Mouse (Mus musculus): Measurements from ENCODE around the gene Fxyd2. TPM values are rescaled to one million over a fixed set of nuclear protein-coding genes. Genes with fewer than 3 reads are reported as not detected.

Fxyd2 gene
- 4.4 and 5.3 TPM in 2 replicates for polyA plus RNA-seq (2014; fragmentation: Nextera tagmentation; extraction: Ambion mirVana)

- WGBS: 77% methylated on average over 4 of the region's 4 CpGs
- Histone ChIP-seq H3K27me3 (ENCODE audit: control insufficient read depth, insufficient read depth, low read length) (no peaks in the 10 kb centered on the region), H3K4me1 (ENCODE audit: control insufficient read depth, insufficient read depth, low read length) (no peaks in the 10 kb centered on the region), H3K36me3 (ENCODE audit: control insufficient read depth, insufficient read depth, low read length) (no peaks in the 10 kb centered on the region), H3K9me3 (ENCODE audit: control insufficient read depth, low read depth, low read length) (no peaks in the 10 kb centered on the region), H3K9ac (replicated peaks; ENCODE audit: low read depth, low read length) (no peak within 1 kb of the TSS), H3K4me3 (ENCODE audit: low read depth, low read length) (no peak within 1 kb of the TSS), H3K27ac (ENCODE audit: low read length) (no peak within 1 kb of the TSS), H3K4me2 (replicated peaks; ENCODE audit: low read depth, low read length) (no peak within 1 kb of the TSS)
- ATAC-seq (ENCODE audit: insufficient number of reproducible peaks, insufficient read depth, low FRiP score, low read depth): no peak
Measured at GRCm38 (mm10) chr9:45399434-45399833, at the start of gene Fxyd2. Gene Fxyd2, plus strand, starts transcription at chr9:45399669.

GRCm38 (mm10) chr9:45349851-45350250 lies 49.6 kb upstream of the Fxyd2 start:
- no peak overlapping the region for H3K27ac ChIP-seq (ENCODE audit: low read length)
- H3K9me3 ChIP-seq (ENCODE audit: control insufficient read depth, low read depth, low read length): no peaks in the 10 kb centered on the region
- no peak overlapping the region for H3K4me2 ChIP-seq (replicated peaks; ENCODE audit: low read depth, low read length)
- no peaks in the 10 kb centered on the region for H3K4me1 ChIP-seq (ENCODE audit: control insufficient read depth, insufficient read depth, low read length)
- ATAC-seq (ENCODE audit: insufficient number of reproducible peaks, insufficient read depth, low FRiP score, low read depth): no peak
- WGBS: 22% methylated on average over 5 of the region's 5 CpGs
- no peaks in the 10 kb centered on the region for H3K27me3 ChIP-seq (ENCODE audit: control insufficient read depth, insufficient read depth, low read length)
- no peak overlapping the region for H3K9ac ChIP-seq (replicated peaks; ENCODE audit: low read depth, low read length)
- H3K36me3 ChIP-seq (ENCODE audit: control insufficient read depth, insufficient read depth, low read length): no peaks in the 10 kb centered on the region
- no peak overlapping the region for H3K4me3 ChIP-seq (ENCODE audit: low read depth, low read length)

- H3K4me1 ChIP-seq (ENCODE audit: control insufficient read depth, insufficient read depth, low read length): no peaks in the 10 kb centered on the region
- WGBS: 85% methylated on average over 2 of the region's 2 CpGs
- no peak overlapping the region for H3K4me3 ChIP-seq (ENCODE audit: low read depth, low read length)
- no peaks in the 10 kb centered on the region for H3K27me3 ChIP-seq (ENCODE audit: control insufficient read depth, insufficient read depth, low read length)
- no peak overlapping the region for H3K9ac ChIP-seq (replicated peaks; ENCODE audit: low read depth, low read length)
- ATAC-seq (ENCODE audit: insufficient number of reproducible peaks, insufficient read depth, low FRiP score, low read depth): no peak
- no peak overlapping the region for H3K4me2 ChIP-seq (replicated peaks; ENCODE audit: low read depth, low read length)
- H3K27ac ChIP-seq (ENCODE audit: low read length): no peak overlapping the region
- no peaks in the 10 kb centered on the region for H3K36me3 ChIP-seq (ENCODE audit: control insufficient read depth, insufficient read depth, low read length)
- H3K9me3 ChIP-seq (ENCODE audit: control insufficient read depth, low read depth, low read length): no peaks in the 10 kb centered on the region
Measured at GRCm38 (mm10) chr9:45355192-45355591, 44.3 kb upstream of the Fxyd2 start.

- Histone ChIP-seq H3K9me3 (ENCODE audit: control insufficient read depth, low read depth, low read length) (no peaks in the 10 kb centered on the region), H3K27me3 (ENCODE audit: control insufficient read depth, insufficient read depth, low read length) (no peaks in the 10 kb centered on the region), H3K9ac (replicated peaks; ENCODE audit: low read depth, low read length) (no peak overlapping the region), H3K36me3 (ENCODE audit: control insufficient read depth, insufficient read depth, low read length) (no peaks in the 10 kb centered on the region), H3K4me2 (replicated peaks; ENCODE audit: low read depth, low read length) (no peak overlapping the region), H3K27ac (ENCODE audit: low read length) (no peak overlapping the region), H3K4me3 (ENCODE audit: low read depth, low read length) (no peak overlapping the region), H3K4me1 (ENCODE audit: control insufficient read depth, insufficient read depth, low read length) (no peaks in the 10 kb centered on the region)
- 20% methylated on average over 7 of the region's 7 CpGs for WGBS
- no peak for ATAC-seq (ENCODE audit: insufficient number of reproducible peaks, insufficient read depth, low FRiP score, low read depth)
Measured at GRCm38 (mm10) chr9:45358356-45358755, 41.1 kb upstream of the Fxyd2 start.

GRCm38 (mm10) chr9:45362051-45362461 lies 37.4 kb upstream of the Fxyd2 start:
- no peaks in the 10 kb centered on the region for H3K9me3 ChIP-seq (ENCODE audit: control insufficient read depth, low read depth, low read length)
- no peaks in the 10 kb centered on the region for H3K36me3 ChIP-seq (ENCODE audit: control insufficient read depth, insufficient read depth, low read length)
- no peak for ATAC-seq (ENCODE audit: insufficient number of reproducible peaks, insufficient read depth, low FRiP score, low read depth)
- H3K27ac ChIP-seq (ENCODE audit: low read length): no peak overlapping the region
- no peaks in the 10 kb centered on the region for H3K4me1 ChIP-seq (ENCODE audit: control insufficient read depth, insufficient read depth, low read length)
- no peak overlapping the region for H3K4me2 ChIP-seq (replicated peaks; ENCODE audit: low read depth, low read length)
- 14% methylated on average over 2 of the region's 2 CpGs for WGBS
- H3K4me3 ChIP-seq (ENCODE audit: low read depth, low read length): no peak overlapping the region
- no peaks in the 10 kb centered on the region for H3K27me3 ChIP-seq (ENCODE audit: control insufficient read depth, insufficient read depth, low read length)
- no peak overlapping the region for H3K9ac ChIP-seq (replicated peaks; ENCODE audit: low read depth, low read length)

GRCm38 (mm10) chr9:45363639-45364214 lies 35.7 kb upstream of the Fxyd2 start:
- no peaks in the 10 kb centered on the region for H3K27me3 ChIP-seq (ENCODE audit: control insufficient read depth, insufficient read depth, low read length)
- 48% methylated on average over 7 of the region's 7 CpGs for WGBS
- no peak overlapping the region for H3K9ac ChIP-seq (replicated peaks; ENCODE audit: low read depth, low read length)
- H3K27ac ChIP-seq (ENCODE audit: low read length): no peak overlapping the region
- no peak for ATAC-seq (ENCODE audit: insufficient number of reproducible peaks, insufficient read depth, low FRiP score, low read depth)
- H3K4me1 ChIP-seq (ENCODE audit: control insufficient read depth, insufficient read depth, low read length): no peaks in the 10 kb centered on the region
- H3K36me3 ChIP-seq (ENCODE audit: control insufficient read depth, insufficient read depth, low read length): no peaks in the 10 kb centered on the region
- no peaks in the 10 kb centered on the region for H3K9me3 ChIP-seq (ENCODE audit: control insufficient read depth, low read depth, low read length)
- H3K4me3 ChIP-seq (ENCODE audit: low read depth, low read length): no peak overlapping the region
- H3K4me2 ChIP-seq (replicated peaks; ENCODE audit: low read depth, low read length): no peak overlapping the region

- H3K9me3 ChIP-seq (ENCODE audit: control insufficient read depth, low read depth, low read length): no peaks in the 10 kb centered on the region
- WGBS: 56% methylated on average over 8 of the region's 8 CpGs
- no peak overlapping the region for H3K4me2 ChIP-seq (replicated peaks; ENCODE audit: low read depth, low read length)
- no peaks in the 10 kb centered on the region for H3K4me1 ChIP-seq (ENCODE audit: control insufficient read depth, insufficient read depth, low read length)
- H3K27me3 ChIP-seq (ENCODE audit: control insufficient read depth, insufficient read depth, low read length): no peaks in the 10 kb centered on the region
- no peak for ATAC-seq (ENCODE audit: insufficient number of reproducible peaks, insufficient read depth, low FRiP score, low read depth)
- no peak overlapping the region for H3K4me3 ChIP-seq (ENCODE audit: low read depth, low read length)
- no peak overlapping the region for H3K9ac ChIP-seq (replicated peaks; ENCODE audit: low read depth, low read length)
- no peaks in the 10 kb centered on the region for H3K36me3 ChIP-seq (ENCODE audit: control insufficient read depth, insufficient read depth, low read length)
- H3K27ac ChIP-seq (ENCODE audit: low read length): no peak overlapping the region
Measured at GRCm38 (mm10) chr9:45367716-45368115, 31.8 kb upstream of the Fxyd2 start.

GRCm38 (mm10) chr9:45368341-45368901 lies 31.0 kb upstream of the Fxyd2 start:
- H3K9ac ChIP-seq (replicated peaks; ENCODE audit: low read depth, low read length): no peak overlapping the region
- H3K4me1 ChIP-seq (ENCODE audit: control insufficient read depth, insufficient read depth, low read length): no peaks in the 10 kb centered on the region
- WGBS: 40% methylated on average over 5 of the region's 5 CpGs
- no peak overlapping the region for H3K4me3 ChIP-seq (ENCODE audit: low read depth, low read length)
- H3K27me3 ChIP-seq (ENCODE audit: control insufficient read depth, insufficient read depth, low read length): no peaks in the 10 kb centered on the region
- no peak overlapping the region for H3K4me2 ChIP-seq (replicated peaks; ENCODE audit: low read depth, low read length)
- no peak overlapping the region for H3K27ac ChIP-seq (ENCODE audit: low read length)
- no peaks in the 10 kb centered on the region for H3K9me3 ChIP-seq (ENCODE audit: control insufficient read depth, low read depth, low read length)
- H3K36me3 ChIP-seq (ENCODE audit: control insufficient read depth, insufficient read depth, low read length): no peaks in the 10 kb centered on the region
- ATAC-seq (ENCODE audit: insufficient number of reproducible peaks, insufficient read depth, low FRiP score, low read depth): no peak

GRCm38 (mm10) chr9:45370117-45370561 lies 29.3 kb upstream of the Fxyd2 start, which contains the start of gene Fxyd6:
Gene Fxyd6, plus strand, starts transcription at chr9:45370185.
- H3K4me1 ChIP-seq (ENCODE audit: control insufficient read depth, insufficient read depth, low read length): no peaks in the 10 kb centered on the region
- peak within 1 kb of the TSS; percentile 56 for H3K4me2 ChIP-seq (replicated peaks; ENCODE audit: low read depth, low read length)
- H3K27me3 ChIP-seq (ENCODE audit: control insufficient read depth, insufficient read depth, low read length): no peaks in the 10 kb centered on the region
- ATAC-seq (ENCODE audit: insufficient number of reproducible peaks, insufficient read depth, low FRiP score, low read depth): peak; percentile 54; the same call in 1 of the 2 replicates
- H3K9ac ChIP-seq (replicated peaks; ENCODE audit: low read depth, low read length): peak within 1 kb of the TSS; percentile 26
- no peaks in the 10 kb centered on the region for H3K36me3 ChIP-seq (ENCODE audit: control insufficient read depth, insufficient read depth, low read length)
- WGBS: 1% methylated on average over 28 of the region's 28 CpGs
- peak within 1 kb of the TSS; percentile 7; the same call in 1 of the 2 replicates for H3K27ac ChIP-seq (ENCODE audit: low read length)
- peak within 1 kb of the TSS; percentile 40 for H3K4me3 ChIP-seq (ENCODE audit: low read depth, low read length)
- H3K9me3 ChIP-seq (ENCODE audit: control insufficient read depth, low read depth, low read length): no peaks in the 10 kb centered on the region

Data from stomach, embryonic 14.5 days (tissue).